Mouse (Mus musculus): ENCODE results near the gene Mgat2.

Mgat2 gene

DNA sequence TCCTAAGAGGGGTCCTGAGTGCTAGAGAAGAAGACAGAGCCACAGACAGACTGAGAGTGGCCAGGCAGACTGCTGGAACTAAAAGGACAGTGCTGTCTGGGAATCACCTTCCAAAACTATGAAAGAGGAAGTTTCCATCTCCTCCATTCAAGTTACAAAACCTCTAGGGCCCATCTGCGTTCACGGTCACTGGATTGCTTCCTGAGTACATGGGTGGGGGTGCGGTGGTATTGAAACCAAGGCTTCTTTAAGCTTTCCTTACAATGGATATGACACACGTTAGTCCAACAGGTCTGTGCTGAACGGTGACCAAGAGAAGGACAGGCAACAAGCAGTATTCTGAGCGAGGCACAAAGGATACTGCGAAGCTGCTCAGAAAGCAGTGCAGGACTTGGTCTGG lies 30.4 kb downstream of the Mgat2 start:
- DNase-seq: no peak

DNA sequence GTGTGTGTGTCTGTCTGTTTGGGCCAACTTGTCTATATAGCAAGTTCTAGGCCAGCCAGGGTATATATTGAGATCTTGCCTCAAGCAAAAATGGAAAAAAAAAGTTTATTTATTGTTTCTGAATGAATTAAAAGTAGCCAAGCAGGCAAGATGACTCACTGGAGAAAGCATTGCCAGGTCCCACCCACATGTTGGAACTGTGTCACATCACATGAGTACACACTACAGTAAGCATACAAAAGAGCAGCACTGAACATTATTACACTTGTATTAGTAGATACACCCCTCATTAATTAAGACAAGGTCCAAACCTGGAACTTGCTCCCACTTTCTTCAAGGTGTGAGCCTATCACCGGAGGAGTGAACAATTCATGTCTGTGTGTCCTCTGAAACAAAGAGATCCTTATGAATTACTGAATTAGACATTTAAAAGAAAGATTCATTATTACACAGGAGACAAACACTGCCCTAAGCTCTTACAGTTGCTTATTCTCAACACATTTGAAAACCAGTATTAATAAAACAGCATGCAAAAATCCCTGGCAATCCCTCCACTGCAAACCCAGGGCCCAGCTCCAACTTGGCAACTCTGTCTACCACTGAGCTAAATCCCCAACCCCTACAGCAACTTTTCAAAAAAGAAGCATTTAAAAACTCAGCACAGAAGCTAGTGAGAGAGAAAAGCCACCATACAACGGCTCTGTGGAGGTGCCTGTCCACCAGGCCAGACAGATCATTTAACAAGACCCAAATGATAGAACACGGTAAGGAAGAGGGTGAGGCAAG lies 31.2 kb downstream of the Mgat2 start:
- DNase-seq: no peak

DNA sequence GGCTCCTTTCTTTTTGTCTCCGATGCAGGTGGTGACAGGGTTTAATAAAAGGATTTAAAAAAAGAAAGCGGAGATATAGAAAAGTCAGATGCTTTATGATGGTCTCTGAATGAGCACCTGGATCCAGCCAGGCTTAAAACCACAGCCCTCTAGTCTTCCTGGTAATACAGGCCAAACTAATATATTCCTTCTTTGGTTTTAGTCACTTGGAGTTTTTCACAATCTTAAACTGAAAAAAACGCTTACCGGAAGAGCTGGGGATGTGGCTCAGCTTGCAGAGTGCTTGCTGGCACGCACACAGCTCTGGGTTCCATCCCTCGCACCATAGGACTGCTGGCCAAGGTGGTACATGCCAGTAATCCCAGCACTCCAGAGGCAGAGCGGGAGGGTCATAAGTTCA lies 32.6 kb downstream of the Mgat2 start:
- no peak for DNase-seq

DNA sequence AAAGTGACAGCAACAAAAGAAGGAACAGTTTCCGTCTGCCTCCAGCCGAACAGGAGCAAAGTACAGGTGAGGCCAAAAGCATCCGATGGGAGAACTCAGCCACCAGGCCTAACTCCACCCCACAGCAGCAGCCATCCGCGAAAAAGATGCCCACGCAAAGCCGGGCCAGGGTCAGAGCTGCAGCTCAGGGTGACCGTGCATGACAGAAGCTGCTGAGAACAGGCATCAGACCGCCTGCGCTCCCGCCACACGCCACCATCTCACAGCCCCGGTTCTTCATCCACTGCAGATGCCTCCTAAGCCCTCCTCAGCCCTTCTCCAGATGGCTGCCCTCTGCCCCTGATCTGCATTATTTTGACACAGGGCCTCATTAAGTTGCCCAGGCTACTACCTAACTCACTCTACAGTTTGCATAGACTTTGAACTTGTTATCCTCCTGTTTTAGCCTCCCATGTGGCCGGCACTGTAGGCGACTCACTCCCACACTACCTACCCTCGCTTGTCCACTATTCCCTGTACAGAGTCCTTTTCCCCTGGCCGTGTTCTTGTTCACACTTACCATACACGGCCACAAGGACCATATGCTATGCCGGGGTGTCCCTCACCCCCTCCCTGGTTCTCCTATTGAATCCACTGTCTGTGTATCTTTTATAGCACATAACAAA lies 36.8 kb downstream of the Mgat2 start:
- no peak for DNase-seq

DNA sequence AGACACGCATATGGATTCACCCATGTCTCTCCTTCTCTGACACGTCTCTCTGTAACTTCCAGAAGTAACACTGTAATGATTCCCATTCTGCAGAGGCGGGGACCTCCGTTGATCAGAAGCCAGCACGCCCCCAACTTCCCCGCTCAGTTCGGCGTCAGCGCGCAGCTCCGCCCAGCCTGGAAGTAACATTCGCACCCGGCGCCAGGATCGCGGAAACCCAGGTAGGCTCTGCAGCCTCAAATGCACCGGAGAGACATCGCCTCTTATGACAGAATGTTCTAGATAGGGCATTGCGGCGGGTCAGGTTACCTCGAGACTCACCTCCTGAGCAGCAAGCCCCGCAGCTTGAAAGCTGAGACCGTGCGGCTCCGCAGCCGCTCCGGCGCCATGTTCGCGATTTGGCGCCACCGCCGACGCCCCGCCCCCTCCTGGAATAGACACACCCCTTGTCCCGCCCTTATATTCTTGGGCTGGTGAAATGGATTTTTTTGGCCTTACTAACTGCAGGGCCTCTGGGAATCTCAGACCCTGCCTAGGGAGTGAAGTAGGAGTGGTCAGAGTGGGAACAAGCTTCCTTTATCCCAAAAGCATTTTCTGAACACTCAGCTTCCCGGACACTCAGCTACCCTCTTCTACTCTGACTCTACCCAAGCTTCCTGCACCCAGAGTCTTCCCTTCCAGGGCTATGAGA lies 44.0 kb downstream of the Mgat2 start, which contains the start of gene Pole2:
Pole2 (minus strand) TSS at position 420 of the 691 bp plus-strand sequence.
- peak; percentile 82 to 88 for DNase-seq

DNA sequence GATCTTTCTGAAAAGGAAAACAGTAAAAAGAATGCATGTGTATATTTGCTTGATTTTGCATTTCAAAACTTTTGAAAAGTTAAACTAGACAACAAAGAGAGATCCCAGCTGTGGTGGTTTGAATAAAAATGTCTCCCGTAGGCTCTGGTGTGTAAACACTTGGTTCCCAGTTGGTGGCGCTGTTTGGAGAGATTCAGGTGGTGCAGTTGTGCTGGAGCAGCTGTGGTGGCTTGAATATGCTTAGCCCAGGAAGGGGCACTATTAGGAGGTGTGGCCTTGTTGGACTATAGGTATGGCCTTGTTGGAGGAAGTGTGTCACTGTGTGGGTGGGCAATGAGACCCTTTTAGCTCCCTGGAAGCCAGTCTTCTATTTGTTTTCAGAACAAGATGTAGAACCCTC lies 45.3 kb downstream of the Mgat2 start:
- peak; percentile 19 to 26 for DNase-seq

- DNase-seq: no peak
Observed at GRCm38 (mm10) chr12:69235782-69236181, 51.8 kb downstream of the Mgat2 start.

Data from thymus, postnatal 36 days (tissue).